Mouse (Mus musculus) R1 (cell line): ENCODE measurements around the gene Olfr789.

ENCODE experiments used
- DNase-seq: peaks from one replicate; pipeline ENCODE4 v3.0.0-alpha.2; 2018; ENCODE audit warnings: low read depth, low spot score

Olfr789 gene

GRCm38 (mm10) chr10:129484452-129484851 lies at the start of gene Olfr789:
Gene Olfr789 (plus strand): TSS chr10:129484752.
- DNase-seq, result no peak

DNA sequence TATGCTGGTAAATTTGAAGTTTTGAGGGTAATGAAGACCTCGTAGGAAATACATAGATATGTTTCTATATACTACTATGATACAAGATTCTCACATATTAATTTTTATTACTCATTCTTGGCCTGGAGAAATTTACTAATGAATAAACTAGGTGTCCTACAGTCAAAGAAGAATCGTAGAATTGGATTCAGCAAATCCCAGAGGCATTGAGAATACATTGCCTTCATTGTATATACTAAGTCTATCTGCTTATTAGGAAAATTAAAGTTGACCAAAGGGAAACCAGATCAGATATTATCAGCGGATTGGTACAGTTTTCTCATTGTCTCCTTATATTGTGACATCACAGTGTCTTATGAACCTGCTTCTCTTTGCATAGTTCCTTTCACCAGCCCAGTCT lies 23.0 kb upstream of the Olfr789 start, which contains the start of gene Olfr787:
TSS of gene Olfr787 (plus strand) at position 301 of the 400 bp plus-strand sequence.
- no peak for DNase-seq

GRCm38 (mm10) chr10:129470698-129471097 lies 13.9 kb upstream of the Olfr789 start, which contains the start of gene Olfr788:
Gene Olfr788 (plus strand): TSS chr10:129470998.
- no peak for DNase-seq

DNA sequence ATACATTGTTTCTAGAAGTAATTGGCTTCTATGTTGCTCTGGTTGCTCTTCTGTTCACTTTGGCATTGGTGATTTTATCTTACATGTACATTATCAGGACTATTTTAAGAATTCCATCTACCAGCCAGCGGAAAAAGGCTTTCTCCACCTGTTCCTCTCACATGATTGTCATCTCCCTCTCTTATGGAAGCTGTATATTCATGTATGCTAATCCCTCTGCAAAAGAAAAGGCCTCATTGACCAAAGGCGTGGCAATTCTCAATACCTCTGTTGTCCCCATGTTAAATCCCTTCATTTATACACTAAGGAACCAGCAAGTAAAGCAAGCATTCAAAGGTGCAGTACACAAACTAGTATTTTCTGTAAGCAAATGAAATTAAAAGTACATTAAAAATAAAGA lies 11.3 kb upstream of the Olfr789 start:
- DNase-seq, result no peak

- no peak for DNase-seq
These were observed 10.8 kb upstream of the Olfr789 start for GRCm38 (mm10) chr10:129473723-129474122.

DNA sequence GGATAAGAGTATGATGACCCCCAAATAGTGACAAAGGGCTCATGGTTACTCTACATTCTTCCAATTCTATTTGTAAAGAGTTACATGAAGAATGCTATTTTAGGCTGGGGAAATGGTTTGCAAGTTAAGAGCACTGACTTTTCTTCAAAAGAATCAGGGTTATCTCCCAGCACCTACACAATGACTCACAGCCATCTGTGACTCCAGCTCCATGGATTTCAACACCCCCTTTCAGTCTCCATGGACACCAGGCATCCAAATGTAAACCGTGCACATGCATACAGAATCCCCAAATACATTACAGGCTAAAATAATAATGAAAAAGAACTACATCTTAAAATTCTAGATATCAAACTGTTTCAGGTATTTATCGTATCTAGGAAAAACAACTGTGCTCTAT lies 5.5 kb downstream of the Olfr789 start:
- no peak for DNase-seq

GRCm38 (mm10) chr10:129498192-129498591 lies 13.6 kb downstream of the Olfr789 start, which contains the start of gene Olfr790:
Gene Olfr790 (plus strand): TSS chr10:129498492.
- no peak for DNase-seq

GRCm38 (mm10) chr10:129521492-129521891 lies 36.9 kb downstream of the Olfr789 start, which contains the start of gene Olfr791:
Gene Olfr791 (plus strand): TSS chr10:129521792.
- DNase-seq, result no peak

GRCm38 (mm10) chr10:129538862-129539261 lies 54.3 kb downstream of the Olfr789 start, which contains the start of gene Olfr792:
Gene Olfr792 (plus strand): TSS chr10:129539162.
- no peak for DNase-seq
